Mouse (Mus musculus): ENCODE data around the gene Gm17019.
"Not testable (repeated sequence)": the region's sequence is repeated elsewhere in the genome, so short reads cannot be mapped to it uniquely, and the experiment has no call there.

Gm17019 gene

GRCm38 (mm10) chr5:15032898-15033297, at the start of gene Gm17019:
Gene Gm17019 (minus strand): TSS chr5:15032998.
- not testable (repeated sequence) for DNase-seq (ENCODE audit: extremely low spot score)

GRCm38 (mm10) chr5:15062385-15062715, 29.6 kb upstream of the Gm17019 start:
- not testable (repeated sequence) for DNase-seq (ENCODE audit: extremely low spot score)

- DNase-seq (ENCODE audit: extremely low spot score): not testable (repeated sequence)
Observed at GRCm38 (mm10) chr5:15061638-15062384, 29.0 kb upstream of the Gm17019 start.

- DNase-seq (ENCODE audit: extremely low spot score): not testable (repeated sequence)
Observed at GRCm38 (mm10) chr5:15054151-15055025, 21.6 kb upstream of the Gm17019 start.

- not testable (repeated sequence) for DNase-seq (ENCODE audit: extremely low spot score)
Observed at GRCm38 (mm10) chr5:15053606-15053962, 20.8 kb upstream of the Gm17019 start.

GRCm38 (mm10) chr5:15052945-15053605, 20.3 kb upstream of the Gm17019 start:
- DNase-seq (ENCODE audit: extremely low spot score): not testable (repeated sequence)

GRCm38 (mm10) chr5:15050807-15051206, 18.0 kb upstream of the Gm17019 start:
- DNase-seq (ENCODE audit: extremely low spot score): not testable (repeated sequence)

GRCm38 (mm10) chr5:15044830-15045767, 12.3 kb upstream of the Gm17019 start:
- not testable (repeated sequence) for DNase-seq (ENCODE audit: extremely low spot score)

GRCm38 (mm10) chr5:15040784-15041183, 8.0 kb upstream of the Gm17019 start:
- not testable (repeated sequence) for DNase-seq (ENCODE audit: extremely low spot score)

GRCm38 (mm10) chr5:15039984-15040383, 7.2 kb upstream of the Gm17019 start:
- not testable (repeated sequence) for DNase-seq (ENCODE audit: extremely low spot score)

GRCm38 (mm10) chr5:15024316-15024715, 8.5 kb downstream of the Gm17019 start:
- DNase-seq (ENCODE audit: extremely low spot score): not testable (repeated sequence)

GRCm38 (mm10) chr5:15020067-15020466, 12.7 kb downstream of the Gm17019 start:
- not testable (repeated sequence) for DNase-seq (ENCODE audit: extremely low spot score)

- DNase-seq (ENCODE audit: extremely low spot score): not testable (repeated sequence)
Observed at GRCm38 (mm10) chr5:15010639-15011582, 21.9 kb downstream of the Gm17019 start.

- DNase-seq (ENCODE audit: extremely low spot score): not testable (repeated sequence)
Observed at GRCm38 (mm10) chr5:15006907-15007306, 25.9 kb downstream of the Gm17019 start.

GRCm38 (mm10) chr5:15006288-15006687, 26.5 kb downstream of the Gm17019 start:
- not testable (repeated sequence) for DNase-seq (ENCODE audit: extremely low spot score)

- not testable (repeated sequence) for DNase-seq (ENCODE audit: extremely low spot score)
Observed at GRCm38 (mm10) chr5:15005584-15005983, 27.2 kb downstream of the Gm17019 start.

- DNase-seq (ENCODE audit: extremely low spot score): not testable (repeated sequence)
Observed at GRCm38 (mm10) chr5:15004569-15005562, 27.9 kb downstream of the Gm17019 start.

GRCm38 (mm10) chr5:14998077-14998476, 34.7 kb downstream of the Gm17019 start:
- not testable (repeated sequence) for DNase-seq (ENCODE audit: extremely low spot score)

- DNase-seq (ENCODE audit: extremely low spot score): not testable (repeated sequence)
Observed at GRCm38 (mm10) chr5:14997556-14997955, 35.2 kb downstream of the Gm17019 start.
